Mouse (Mus musculus) CH12F3 (cell line): Measurements from ENCODE around the gene Hspa2.
"Not testable (repeated sequence)": the region's sequence is repeated elsewhere in the genome, so short reads cannot be mapped to it uniquely, and the experiment has no call there.

Experiments
- in situ Hi-C: fragments of 300-500 bp; cut with MboI; formaldehyde crosslinking; loops from 2 replicates; pipeline ENCODE4 v1.14.3; 2020; ENCODE audit warnings: low sequenced_read_pairs

Hspa2 gene

DNA sequence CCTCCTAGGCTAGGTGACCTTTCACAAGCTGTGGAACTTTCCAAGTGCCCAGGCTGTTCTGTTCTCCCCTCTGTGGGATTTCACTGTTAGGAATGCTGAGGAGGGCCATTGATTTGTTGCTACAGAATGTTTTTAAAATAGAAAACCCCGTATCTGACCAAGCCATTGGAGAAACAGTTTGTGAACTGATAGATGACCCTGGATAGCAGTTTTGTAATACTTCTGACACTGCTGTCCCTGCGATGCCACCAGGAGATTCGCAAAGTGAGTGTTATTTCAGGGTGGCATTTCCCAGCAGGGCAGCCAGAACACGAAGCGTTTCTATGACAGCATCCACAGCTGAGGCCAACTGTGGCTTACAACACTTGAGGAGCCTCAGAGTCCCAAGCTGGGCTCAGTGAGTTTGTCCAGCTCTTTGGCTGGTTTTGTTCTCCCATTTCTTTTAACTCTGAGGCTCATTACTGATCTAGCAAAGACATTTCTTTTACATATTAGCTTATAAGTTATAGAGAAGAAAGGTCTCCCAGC, 27.0 kb downstream of the Hspa2 start:
- in situ Hi-C loops = no loop called here

DNA sequence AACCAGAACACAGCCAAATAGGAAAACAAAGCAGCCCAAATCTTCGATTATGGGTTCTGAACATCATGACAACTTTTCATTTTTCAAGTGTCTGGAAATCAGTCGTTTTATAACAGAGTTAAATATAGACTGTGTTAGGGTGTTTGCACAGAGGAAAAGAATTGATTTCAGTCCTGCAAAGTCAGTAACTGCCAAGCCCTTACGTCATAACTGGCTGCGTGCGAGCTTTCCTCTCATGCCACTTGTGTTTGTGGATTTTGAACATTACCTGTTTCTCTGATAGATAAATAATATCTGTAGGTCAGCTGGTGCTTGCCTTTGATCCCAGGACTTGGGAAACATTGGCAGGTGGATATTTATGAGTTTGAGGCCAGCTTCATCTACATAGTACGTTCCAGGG, 27.5 kb downstream of the Hspa2 start:
- in situ Hi-C loops = no loop called here

DNA sequence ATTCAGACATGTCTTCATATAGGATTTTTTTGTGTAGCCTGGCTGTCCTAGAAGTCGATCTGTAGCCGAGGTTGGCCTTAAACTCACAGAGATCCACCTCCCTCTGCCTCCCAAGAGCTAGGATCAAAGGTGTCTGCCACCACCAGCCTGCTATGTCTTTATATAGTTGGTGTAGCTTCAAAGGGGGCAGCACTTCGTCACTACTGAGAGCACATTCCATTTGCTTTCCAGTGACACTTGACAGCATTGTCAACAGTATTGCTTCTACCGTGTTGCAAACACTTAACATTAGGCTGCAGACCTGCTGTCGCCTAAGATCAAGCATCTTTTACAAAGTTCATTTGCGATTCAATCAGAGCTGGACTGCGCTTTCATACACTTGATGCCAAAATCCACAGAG, 30.1 kb downstream of the Hspa2 start:
- in situ Hi-C loops = no loop called here

DNA sequence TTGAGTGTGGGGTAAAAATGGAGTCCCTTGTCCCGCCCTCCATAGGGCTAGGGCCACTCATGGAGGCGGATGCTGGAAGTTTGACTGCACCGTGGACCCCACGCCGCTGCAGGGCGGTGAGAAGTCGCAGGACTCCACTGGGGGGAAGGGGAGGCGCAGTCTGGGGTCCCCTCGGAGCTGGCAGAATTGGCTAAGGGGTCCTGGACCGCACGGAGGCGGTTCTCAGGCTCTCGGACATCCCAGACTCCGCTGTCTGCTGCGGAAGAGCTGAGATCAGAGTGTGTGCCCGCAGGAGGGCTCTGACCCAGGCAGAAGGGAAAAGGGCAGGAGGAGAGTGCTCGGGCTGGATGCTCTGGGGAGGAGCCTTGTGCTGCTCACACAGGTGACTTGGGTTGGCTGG, 31.1 kb downstream of the Hspa2 start:
- in situ Hi-C loops = no loop called here

DNA sequence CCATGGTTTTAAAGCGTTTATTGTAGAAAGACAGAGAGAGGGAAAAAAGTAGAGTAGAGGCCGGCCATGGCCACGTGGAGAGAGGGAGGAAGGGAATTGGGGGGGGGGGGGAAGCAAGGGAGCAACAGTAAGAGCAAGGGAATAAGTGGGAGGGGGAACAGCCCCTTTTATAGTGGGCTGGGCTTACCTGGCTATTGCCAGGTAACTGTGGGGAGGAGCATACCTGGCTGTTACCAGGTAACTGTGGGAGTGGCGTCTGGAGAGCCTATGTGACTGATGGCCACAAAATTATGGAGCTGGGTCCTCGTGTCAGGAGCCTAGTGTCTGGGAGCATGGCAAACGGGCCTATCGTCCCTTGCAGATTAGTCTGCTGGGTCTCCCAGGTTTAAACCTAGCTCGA, 31.6 kb downstream of the Hspa2 start:
- in situ Hi-C loops = no loop called here

DNA sequence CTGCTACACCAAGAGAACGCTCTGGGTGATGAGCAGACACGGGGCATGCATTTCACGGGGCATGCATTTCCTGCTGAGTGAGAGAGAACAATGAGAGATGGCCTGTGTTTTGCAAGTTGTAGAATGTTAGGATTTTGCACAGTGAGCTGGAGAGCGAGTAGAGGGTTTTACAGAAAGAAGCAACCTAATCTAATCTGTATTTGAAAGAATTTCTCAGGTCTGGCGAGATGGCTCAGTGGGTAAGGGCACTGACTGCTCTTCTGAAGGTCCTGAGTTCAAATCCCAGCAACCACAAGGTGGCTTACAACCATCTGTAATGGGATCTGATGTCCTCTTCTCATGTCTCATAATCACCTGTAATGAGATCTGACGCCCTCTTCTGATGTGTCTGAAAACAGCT, 39.5 kb downstream of the Hspa2 start:
- in situ Hi-C loops = not testable (repeated sequence)

DNA sequence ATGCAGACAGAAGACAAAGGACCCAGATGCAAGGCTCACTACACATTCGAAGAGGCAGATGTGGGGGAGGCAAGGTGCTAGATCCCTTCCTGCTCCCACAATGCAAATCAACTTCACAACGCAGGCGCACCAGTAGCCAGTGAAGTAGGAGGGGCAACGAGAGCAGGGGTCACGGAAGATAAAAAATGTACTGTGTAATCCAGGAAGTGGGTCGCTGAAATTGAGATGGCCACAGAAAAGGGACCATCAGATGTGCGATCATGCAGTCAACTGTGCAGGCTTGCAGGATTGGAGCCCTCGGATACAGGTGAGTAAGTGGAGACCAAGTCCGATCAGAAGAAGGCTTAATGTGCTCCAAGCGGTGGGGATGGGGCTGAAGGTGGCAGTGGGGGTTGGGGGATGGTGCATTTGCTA, 40.4 kb downstream of the Hspa2 start:
- in situ Hi-C loops = no loop called here

DNA sequence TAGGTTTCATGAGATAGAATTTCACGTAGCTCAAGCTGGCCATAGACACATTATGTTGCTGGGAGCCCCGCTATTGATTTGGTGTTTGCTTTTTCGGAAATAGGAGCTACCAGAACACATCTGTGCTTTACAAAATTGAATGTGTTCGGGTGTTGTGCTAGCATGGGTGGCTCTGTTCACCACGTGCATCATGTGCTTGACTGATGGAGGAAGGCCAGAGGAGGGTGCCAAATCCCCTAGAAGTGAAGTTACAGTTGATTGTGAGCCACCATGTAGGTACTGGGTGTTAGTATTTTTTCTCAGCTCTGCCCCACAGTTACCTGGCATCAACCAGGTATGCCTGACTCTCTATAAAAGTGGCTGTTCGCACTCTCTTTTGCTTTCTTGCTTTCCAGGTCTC, 40.9 kb downstream of the Hspa2 start:
- in situ Hi-C loops = no loop called here

DNA sequence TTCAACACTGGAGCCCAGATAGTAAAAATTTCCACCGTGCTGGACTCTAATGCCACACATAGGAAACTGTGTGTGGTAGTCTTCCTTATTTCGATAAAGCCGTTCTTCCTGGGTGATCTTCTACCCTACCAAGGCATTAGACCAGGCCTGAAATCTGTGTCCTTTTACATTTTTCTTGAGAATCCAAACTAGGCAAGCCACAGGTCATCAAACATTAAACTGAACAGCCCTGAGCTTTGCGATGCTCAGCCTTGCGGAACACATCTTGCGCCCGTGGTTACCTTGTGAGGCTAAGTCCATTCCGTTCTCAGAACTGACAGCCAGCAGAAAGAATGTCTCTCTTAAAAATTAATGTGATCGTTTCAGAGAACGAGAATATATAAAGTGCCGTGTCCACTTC, 42.2 kb downstream of the Hspa2 start:
- in situ Hi-C loops = no loop called here

DNA sequence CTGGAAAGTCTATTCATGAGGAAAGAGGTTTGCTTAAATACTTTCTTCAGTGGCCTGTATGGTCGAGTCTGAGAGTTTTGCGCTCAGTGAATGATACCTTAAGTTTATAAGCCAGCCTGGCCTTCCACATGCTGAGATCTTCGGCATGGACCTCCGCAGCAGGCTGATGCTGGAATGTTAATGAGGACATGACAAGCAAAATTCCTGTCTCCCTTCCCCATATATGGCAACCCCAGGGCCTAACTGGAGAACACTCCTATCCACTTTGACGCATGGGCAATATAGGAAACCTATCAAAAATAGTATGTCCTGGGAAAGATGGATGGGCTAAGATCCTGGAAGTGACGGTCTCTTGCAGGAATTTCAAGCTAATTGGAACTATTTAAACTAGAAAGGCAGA, 44.2 kb downstream of the Hspa2 start:
- in situ Hi-C loops = no loop called here

DNA sequence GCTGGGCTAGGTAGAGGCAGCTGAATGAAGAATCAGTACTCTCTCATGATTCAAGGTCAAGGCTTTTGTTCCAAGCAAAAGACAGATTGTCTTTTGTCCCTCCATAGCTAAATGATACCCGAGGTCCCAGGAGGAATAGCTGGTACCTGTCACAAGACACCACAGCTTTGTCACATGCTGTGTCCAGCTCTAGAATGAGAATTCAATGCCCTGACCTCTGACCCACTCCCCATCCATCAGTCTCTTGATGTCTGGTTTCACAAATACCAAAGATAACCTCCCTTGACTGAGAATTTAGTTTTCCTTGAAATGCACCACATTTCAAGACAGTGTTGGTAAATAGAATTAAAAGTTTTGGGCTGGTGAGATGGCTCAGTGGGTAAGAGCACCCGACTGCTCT, 48.2 kb downstream of the Hspa2 start:
- in situ Hi-C loops = no loop called here
